Mouse (Mus musculus) embryo, embryonic 11.5 days (tissue): ENCODE measurements around the gene Nat8f1.
"Not testable (repeated sequence)": the region's sequence is repeated elsewhere in the genome, so short reads cannot be mapped to it uniquely, and the experiment has no call there.

ENCODE experiments used
- DNase-seq: peaks from one replicate; pipeline ENCODE4 v3.0.0-alpha.2; 2012; ENCODE audit warnings: low read depth, low spot score

Gene Nat8f1

GRCm38 (mm10) chr6:85915539-85916513 is at the start of gene Nat8f1:
Gene Nat8f1 (minus strand): TSS chr6:85915687.
- peak; percentile 78 for DNase-seq

- DNase-seq: peak; percentile 86
These were observed 45.9 kb upstream of the Nat8f1 start, which contains the start of gene Dusp11 for GRCm38 (mm10) chr6:85961101-85962091. Gene Dusp11 (minus strand): TSS chr6:85961667.

GRCm38 (mm10) chr6:85957581-85957980 is 42.1 kb upstream of the Nat8f1 start:
- no peak for DNase-seq

GRCm38 (mm10) chr6:85948549-85948948 is 33.1 kb upstream of the Nat8f1 start:
- no peak for DNase-seq

GRCm38 (mm10) chr6:85942469-85942868 is 27.0 kb upstream of the Nat8f1 start:
- DNase-seq: no peak

- DNase-seq: no peak
These were observed 23.2 kb upstream of the Nat8f1 start for GRCm38 (mm10) chr6:85938701-85939100.

GRCm38 (mm10) chr6:85936508-85937465 is 21.3 kb upstream of the Nat8f1 start:
- peak; percentile 59 for DNase-seq

- no peak for DNase-seq
These were observed 20.2 kb upstream of the Nat8f1 start for GRCm38 (mm10) chr6:85935646-85936045.

- DNase-seq: no peak
These were observed 18.6 kb upstream of the Nat8f1 start for GRCm38 (mm10) chr6:85934047-85934446.

GRCm38 (mm10) chr6:85929312-85929711 is 13.8 kb upstream of the Nat8f1 start:
- no peak for DNase-seq

GRCm38 (mm10) chr6:85927476-85928464 is 12.3 kb upstream of the Nat8f1 start:
- no peak for DNase-seq

GRCm38 (mm10) chr6:85926709-85927108 is 11.2 kb upstream of the Nat8f1 start:
- DNase-seq: no peak

GRCm38 (mm10) chr6:85923643-85924042 is 8.2 kb upstream of the Nat8f1 start:
- no peak for DNase-seq

GRCm38 (mm10) chr6:85919401-85919800 is 3.9 kb upstream of the Nat8f1 start:
- no peak for DNase-seq

- DNase-seq: not testable (repeated sequence)
These were observed 2.9 kb upstream of the Nat8f1 start for GRCm38 (mm10) chr6:85918341-85918740.

- no peak for DNase-seq
These were observed 1.1 kb upstream of the Nat8f1 start for GRCm38 (mm10) chr6:85916596-85916995.

- no peak for DNase-seq
These were observed 347 bp downstream of the Nat8f1 start for GRCm38 (mm10) chr6:85915141-85915538.

- DNase-seq: no peak
These were observed 3.9 kb downstream of the Nat8f1 start, which contains the start of gene Tprkb for GRCm38 (mm10) chr6:85911587-85911986. Gene Tprkb (plus strand): TSS chr6:85911865.

GRCm38 (mm10) chr6:85909704-85910103 is 5.8 kb downstream of the Nat8f1 start:
- no peak for DNase-seq
